Mouse (Mus musculus): ENCODE measurements at regions not wholly inside any gene's neighbourhood (a gene's known extent, or its start where the extent isn't known, plus 50 kb on each side); places are given as distances from the start of the nearest gene placed in this dataset.

GRCm38 (mm10) chr16:77329160-77329691 is 272.7 kb downstream of the Gm11146 start:
- 0 out of 2 replicates have a peak, but pooled peaks have one; percentile 15 for ATAC-seq (ENCODE audit: insufficient number of reproducible peaks, low FRiP score, low TSS enrichment)

- no peak for ATAC-seq (ENCODE audit: insufficient number of reproducible peaks, low FRiP score, low TSS enrichment)
Observed at GRCm38 (mm10) chr16:77328628-77329159, 273.2 kb downstream of the Gm11146 start.

DNA sequence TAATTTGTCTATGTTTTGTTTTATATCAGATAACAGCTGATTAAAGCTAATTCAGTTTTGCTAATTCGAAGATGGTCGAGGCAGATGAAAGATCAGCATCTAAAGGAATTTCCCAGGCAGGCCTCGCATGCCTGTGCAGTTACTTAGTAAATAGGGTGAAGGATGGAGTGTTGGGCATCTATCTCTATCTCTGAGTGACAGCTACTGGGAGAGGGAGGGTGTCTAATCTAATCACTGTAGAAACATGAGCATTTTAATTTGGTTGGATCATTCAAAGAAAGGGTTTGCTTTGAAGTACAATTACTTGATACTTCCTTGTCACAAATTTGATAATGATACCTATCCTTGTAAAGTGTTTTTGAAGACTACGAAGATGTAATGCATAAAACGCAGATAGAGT is 273.8 kb downstream of the Gm11146 start:
- ATAC-seq (ENCODE audit: insufficient number of reproducible peaks, low FRiP score, low TSS enrichment): no peak

- ATAC-seq (ENCODE audit: insufficient number of reproducible peaks, low FRiP score, low TSS enrichment): peak; percentile 76
Observed at GRCm38 (mm10) chr16:77322338-77322737, 279.6 kb downstream of the Gm11146 start.

DNA sequence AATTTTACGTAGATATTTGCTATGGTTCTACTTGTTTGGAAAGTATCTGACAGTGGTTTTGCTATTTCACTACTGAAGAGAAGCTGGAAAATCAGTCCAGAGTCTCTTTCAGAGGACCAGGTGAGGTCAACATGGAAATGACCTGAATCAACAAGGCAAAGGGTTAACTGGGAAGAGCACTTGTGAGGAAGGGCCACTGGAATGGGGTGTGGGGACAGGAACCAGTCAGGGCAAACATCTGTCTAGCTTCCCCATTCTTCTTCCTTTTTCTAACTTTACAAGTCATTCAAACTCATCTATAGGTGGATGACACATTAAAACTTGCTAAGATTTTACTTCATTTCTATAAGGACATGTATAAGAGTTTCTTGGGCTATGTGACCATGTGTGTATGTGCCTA is 283.7 kb downstream of the Gm11146 start:
- ATAC-seq (ENCODE audit: insufficient number of reproducible peaks, low FRiP score, low TSS enrichment): no peak

DNA sequence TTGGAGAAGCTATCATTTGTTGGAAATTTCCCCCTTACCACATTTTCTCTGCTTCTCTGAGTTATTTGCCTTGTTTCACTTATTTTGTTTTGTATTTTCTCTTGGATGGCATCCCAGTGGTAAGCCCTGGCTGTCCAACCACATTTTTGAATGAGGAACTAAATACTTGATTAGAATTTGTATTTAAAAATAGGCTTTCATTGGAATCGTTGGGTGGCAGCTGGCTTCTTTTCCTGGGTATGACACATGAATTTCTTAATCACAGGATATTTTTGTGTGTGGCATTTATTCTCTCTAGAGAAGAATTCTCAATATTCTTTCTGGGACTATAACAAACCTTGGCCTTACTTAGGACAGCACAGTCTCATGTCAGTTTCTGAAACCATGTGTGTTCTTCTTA is 286.5 kb downstream of the Gm11146 start:
- ATAC-seq (ENCODE audit: insufficient number of reproducible peaks, low FRiP score, low TSS enrichment): no peak

DNA sequence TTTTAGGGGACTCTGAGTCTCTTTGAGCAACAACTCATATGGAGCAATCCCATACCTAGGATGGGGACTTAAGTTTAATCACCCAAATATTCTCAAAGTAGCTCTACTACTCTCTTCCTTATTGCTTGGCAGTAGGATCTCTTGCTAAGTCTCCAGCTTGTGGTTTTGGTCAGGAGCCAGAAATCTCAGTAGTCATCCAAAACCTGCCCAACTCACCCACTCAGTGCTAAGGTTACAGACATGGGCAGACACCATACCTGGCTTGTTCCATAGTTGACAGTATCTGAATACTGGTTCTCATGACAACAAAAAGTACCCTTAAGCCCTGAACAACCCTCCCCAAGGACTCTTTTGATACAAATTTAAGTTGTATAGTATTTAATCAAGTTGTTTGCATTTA is 288.7 kb downstream of the Gm11146 start:
- no peak; the same call in 1 of the 2 replicates for ATAC-seq (ENCODE audit: insufficient number of reproducible peaks, low FRiP score, low TSS enrichment)

DNA sequence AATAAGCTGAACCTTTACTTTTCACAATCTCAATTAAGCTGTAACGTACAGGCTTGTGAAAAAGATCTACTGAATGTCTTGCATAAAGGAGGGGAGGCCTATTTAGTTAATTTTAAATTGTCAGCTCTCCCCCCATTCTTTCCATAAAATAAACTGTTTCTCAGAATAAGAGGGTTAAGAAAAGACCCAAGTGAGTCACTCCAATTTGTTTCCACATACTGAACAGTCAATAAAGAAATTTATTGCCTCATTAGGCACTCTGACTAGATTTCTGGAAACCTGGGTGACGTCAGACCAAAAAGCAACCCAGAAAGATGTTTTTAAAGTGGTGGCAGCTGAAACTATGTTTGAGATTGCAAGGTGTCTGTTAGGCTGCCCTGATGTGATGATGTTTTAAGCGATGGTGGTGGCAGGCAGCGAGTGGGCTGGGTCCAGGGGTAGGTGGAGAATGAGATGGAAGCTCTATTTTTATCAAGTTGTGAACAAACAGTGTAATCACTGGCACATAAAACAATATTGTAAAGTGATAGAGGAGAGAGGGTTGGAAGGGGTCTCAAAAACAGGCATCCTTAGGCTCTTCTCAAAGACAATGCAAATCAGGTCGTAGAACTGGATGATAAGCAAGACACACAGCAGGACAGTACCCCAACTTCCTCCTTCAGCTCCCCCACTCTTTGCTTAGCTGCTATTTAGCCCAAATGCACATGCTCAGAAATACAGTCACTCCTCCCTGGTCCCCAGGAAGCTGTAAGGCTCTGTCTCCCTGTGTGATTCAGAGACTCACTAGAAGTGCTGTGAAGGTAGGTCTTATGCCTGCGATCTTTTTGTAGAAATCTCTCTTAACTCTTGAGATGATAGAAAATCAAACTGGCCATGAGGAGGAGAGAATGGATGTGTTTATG is 288.0 kb downstream of the Usp25 start:
- ATAC-seq (ENCODE audit: insufficient number of reproducible peaks, low FRiP score, low TSS enrichment): no peak

DNA sequence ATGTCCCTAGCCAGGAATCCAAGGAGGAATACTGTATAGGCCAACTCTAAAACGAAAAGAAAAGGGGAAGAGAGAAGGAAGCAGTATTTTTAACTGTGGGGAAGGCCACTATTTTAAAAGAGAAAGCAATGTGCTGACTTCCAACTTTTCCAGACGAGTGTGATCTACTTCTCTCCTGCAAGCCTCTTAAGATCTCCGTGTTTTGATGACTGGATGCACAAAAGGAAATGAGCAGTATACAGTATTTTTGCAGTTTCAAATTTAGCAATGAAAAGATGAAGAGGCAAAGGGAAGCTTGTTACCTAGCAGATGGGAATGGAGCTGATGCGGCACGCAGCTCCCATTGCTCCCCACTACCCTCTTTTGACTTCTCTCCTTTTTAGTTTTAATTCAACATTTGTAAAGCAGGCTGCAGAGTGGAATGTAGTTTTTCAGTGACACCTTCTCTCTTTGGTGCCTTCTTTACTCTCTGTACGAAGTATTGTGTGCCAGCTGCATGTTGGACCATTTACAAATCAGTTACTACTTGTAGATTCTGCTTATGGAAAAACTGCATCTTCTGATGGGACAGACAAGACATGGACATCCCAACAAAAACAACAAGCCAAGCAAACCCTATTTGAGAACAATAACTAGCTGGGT is 287.2 kb downstream of the Usp25 start:
- no peak for ATAC-seq (ENCODE audit: insufficient number of reproducible peaks, low FRiP score, low TSS enrichment)

DNA sequence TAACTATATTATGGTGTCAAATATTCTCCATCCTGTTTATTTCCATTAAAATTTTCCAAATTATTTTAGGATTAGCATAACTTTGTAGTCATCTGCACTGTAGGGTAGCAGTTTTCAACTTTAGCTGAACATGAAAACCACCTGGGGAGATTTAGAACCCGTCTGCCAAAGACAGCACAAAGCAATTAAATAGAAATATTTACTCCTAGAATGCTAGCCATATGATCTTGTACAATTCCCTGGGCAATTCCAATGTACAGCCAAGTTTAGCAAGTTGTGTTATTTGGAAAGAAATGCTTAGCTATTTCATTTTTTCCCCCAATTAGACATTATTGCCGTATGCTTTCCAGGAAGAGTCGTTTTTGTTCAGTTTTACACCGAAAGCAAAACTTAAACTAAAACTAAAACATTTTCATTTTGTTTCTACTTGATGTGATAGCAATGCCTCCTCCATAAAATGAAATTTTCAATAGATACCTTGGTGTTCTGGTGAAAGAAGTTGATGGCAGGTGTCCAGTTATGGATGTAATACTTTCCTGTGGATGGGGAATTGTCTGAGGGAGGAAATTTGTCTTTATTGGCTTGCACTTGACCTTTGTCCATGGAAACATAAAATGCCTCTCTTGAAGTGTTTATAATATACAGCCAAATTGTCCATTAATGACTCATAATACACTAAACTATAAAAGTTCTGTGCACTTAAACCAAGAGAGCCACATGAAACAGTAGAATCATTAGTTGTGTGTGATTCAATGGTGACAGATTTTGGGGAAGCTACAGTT is 282.3 kb downstream of the Usp25 start:
- no peak for ATAC-seq (ENCODE audit: insufficient number of reproducible peaks, low FRiP score, low TSS enrichment)

DNA sequence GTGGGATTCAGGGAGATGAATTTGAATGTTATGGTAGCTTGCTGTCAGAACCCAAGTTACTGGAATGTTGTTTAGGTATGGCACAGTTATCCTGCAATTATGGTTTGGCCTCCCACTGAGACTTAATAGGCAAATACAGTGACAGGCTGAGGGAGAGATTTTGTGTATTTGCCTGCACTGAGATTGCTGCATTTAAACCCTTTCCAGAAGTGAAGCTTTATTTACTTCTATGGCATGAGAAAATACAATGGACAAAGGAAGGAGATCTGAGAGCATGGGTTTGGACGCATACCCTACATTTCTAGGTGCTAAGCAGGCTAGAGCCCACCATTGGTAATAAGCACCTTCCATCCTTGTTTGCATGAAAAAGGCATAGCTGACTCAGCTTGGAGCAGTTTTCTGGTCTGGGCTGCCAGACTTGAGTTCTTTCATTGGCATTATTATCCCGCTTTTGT is 278.8 kb downstream of the Usp25 start:
- no peak for ATAC-seq (ENCODE audit: insufficient number of reproducible peaks, low FRiP score, low TSS enrichment)

- ATAC-seq (ENCODE audit: insufficient number of reproducible peaks, low FRiP score, low TSS enrichment): no peak
Observed at GRCm38 (mm10) chr16:77291723-77292316, 278.3 kb downstream of the Usp25 start.

- ATAC-seq (ENCODE audit: insufficient number of reproducible peaks, low FRiP score, low TSS enrichment): no peak
Observed at GRCm38 (mm10) chr16:77284205-77284604, 270.7 kb downstream of the Usp25 start.

- ATAC-seq (ENCODE audit: insufficient number of reproducible peaks, low FRiP score, low TSS enrichment): no peak
Observed at GRCm38 (mm10) chr16:77279916-77280315, 266.4 kb downstream of the Usp25 start.

- ATAC-seq (ENCODE audit: insufficient number of reproducible peaks, low FRiP score, low TSS enrichment): no peak
Observed at GRCm38 (mm10) chr16:77279495-77279894, 266.0 kb downstream of the Usp25 start.

GRCm38 (mm10) chr16:77273306-77273705 is 259.8 kb downstream of the Usp25 start:
- no peak for ATAC-seq (ENCODE audit: insufficient number of reproducible peaks, low FRiP score, low TSS enrichment)

GRCm38 (mm10) chr16:77268926-77269325 is 255.4 kb downstream of the Usp25 start:
- ATAC-seq (ENCODE audit: insufficient number of reproducible peaks, low FRiP score, low TSS enrichment): no peak

- peak; percentile 97 for ATAC-seq (ENCODE audit: insufficient number of reproducible peaks, low FRiP score, low TSS enrichment)
Observed at GRCm38 (mm10) chr16:77267679-77268078, 254.2 kb downstream of the Usp25 start.

GRCm38 (mm10) chr16:77252349-77252748 is 238.8 kb downstream of the Usp25 start:
- ATAC-seq (ENCODE audit: insufficient number of reproducible peaks, low FRiP score, low TSS enrichment): no peak

- no peak for ATAC-seq (ENCODE audit: insufficient number of reproducible peaks, low FRiP score, low TSS enrichment)
Observed at GRCm38 (mm10) chr16:77251422-77251821, 237.9 kb downstream of the Usp25 start.

All from cerebellum, adult (tissue).